Mouse (Mus musculus): ENCODE results near the gene Slc22a23.

The Slc22a23 gene

GRCm38 (mm10) chr13:34143389-34143788 is 201.6 kb downstream of the Slc22a23 start:
- no peak for TF ChIP-seq GATA4 (IDR thresholded peaks at IDR 0.05; ENCODE audit: insufficient replicate concordance, low read length)

- TF ChIP-seq GATA4 (IDR thresholded peaks at IDR 0.05; ENCODE audit: insufficient replicate concordance, low read length): no peak
Measured at GRCm38 (mm10) chr13:34136605-34137004, 208.4 kb downstream of the Slc22a23 start.

GRCm38 (mm10) chr13:34134276-34134675 is 210.7 kb downstream of the Slc22a23 start:
- no peak for TF ChIP-seq GATA4 (IDR thresholded peaks at IDR 0.05; ENCODE audit: insufficient replicate concordance, low read length)

- no peak for TF ChIP-seq GATA4 (IDR thresholded peaks at IDR 0.05; ENCODE audit: insufficient replicate concordance, low read length)
Measured at GRCm38 (mm10) chr13:34133326-34134071, 211.5 kb downstream of the Slc22a23 start.

GRCm38 (mm10) chr13:34132875-34133274 is 212.1 kb downstream of the Slc22a23 start:
- no peak for TF ChIP-seq GATA4 (IDR thresholded peaks at IDR 0.05; ENCODE audit: insufficient replicate concordance, low read length)

GRCm38 (mm10) chr13:34132299-34132698 is 212.7 kb downstream of the Slc22a23 start:
- no peak for TF ChIP-seq GATA4 (IDR thresholded peaks at IDR 0.05; ENCODE audit: insufficient replicate concordance, low read length)

- no peak for TF ChIP-seq GATA4 (IDR thresholded peaks at IDR 0.05; ENCODE audit: insufficient replicate concordance, low read length)
Measured at GRCm38 (mm10) chr13:34131708-34132060, 213.3 kb downstream of the Slc22a23 start.

- TF ChIP-seq GATA4 (IDR thresholded peaks at IDR 0.05; ENCODE audit: insufficient replicate concordance, low read length): no peak
Measured at GRCm38 (mm10) chr13:34131011-34131707, 213.8 kb downstream of the Slc22a23 start.

GRCm38 (mm10) chr13:34130226-34130731 is 214.7 kb downstream of the Slc22a23 start, which contains the start of gene Tubb2b:
Gene Tubb2b (minus strand): TSS chr13:34130466.
- TF ChIP-seq GATA4 (IDR thresholded peaks at IDR 0.05; ENCODE audit: insufficient replicate concordance, low read length): no peak

GRCm38 (mm10) chr13:34129485-34130225 is 215.3 kb downstream of the Slc22a23 start:
- TF ChIP-seq GATA4 (IDR thresholded peaks at IDR 0.05; ENCODE audit: insufficient replicate concordance, low read length): no peak

Data from liver, adult (tissue).